Mouse (Mus musculus) lung, postnatal 36 days (tissue): ENCODE data around the gene Pirb.
A peak's percentile ranks its signal among the peaks of the same experiment; 100 is the strongest.
"Not testable (repeated sequence)": the region's sequence is repeated elsewhere in the genome, so short reads cannot be mapped to it uniquely, and the experiment has no call there.

Source experiments
- DNase-seq: peaks from one replicate; pipeline ENCODE4 v3.0.0; 2022; ENCODE audit warnings: mixed read lengths

The Pirb gene

DNA sequence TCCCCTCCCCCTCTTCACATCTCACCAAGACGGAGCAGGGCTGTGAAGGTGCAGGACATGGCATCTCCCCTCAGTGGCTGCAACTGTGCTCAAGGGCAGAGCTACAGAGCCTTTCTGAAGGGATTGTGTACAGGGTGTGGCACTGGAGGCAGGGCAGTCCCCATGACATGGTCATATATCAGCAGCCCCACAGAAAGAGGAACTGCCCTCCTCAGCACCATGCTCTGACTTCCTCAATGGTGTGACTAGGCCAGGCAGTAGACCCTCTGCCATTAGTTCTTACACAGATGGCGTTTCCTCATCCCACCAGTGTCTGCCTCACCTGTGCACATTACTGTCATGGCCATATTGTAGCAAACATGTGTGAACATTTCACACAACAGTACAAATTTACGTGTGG, at the start of gene Pirb:
Gene Pirb, minus strand, starts transcription at position 124 of the 400 bp plus-strand sequence.
- DNase-seq, result not testable (repeated sequence)

DNA sequence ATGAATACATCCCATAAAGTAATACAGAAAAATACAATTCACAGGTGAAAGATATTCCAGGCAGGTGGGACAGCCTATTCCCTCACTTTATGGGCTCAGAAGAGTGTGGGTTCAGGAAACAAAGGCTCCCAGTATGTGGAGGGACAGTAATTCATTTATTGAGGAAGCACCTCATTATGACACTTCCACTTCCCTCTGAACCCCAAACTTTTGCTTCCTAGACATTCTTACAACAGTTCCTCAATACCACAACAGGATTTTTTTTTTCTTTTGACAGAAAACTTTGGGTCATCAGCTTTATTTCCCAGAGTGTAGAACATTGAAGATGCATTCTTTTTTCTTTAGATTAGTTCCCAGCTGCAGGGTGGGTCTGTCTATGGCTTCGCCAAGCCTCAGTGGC, 12.5 kb upstream of the Pirb start:
- DNase-seq, result not testable (repeated sequence)

GRCm38 (mm10) chr7:3725459-3725858, 5.3 kb upstream of the Pirb start:
- DNase-seq, result not testable (repeated sequence)

GRCm38 (mm10) chr7:3715249-3715648, 4.9 kb downstream of the Pirb start:
- no peak for DNase-seq

DNA sequence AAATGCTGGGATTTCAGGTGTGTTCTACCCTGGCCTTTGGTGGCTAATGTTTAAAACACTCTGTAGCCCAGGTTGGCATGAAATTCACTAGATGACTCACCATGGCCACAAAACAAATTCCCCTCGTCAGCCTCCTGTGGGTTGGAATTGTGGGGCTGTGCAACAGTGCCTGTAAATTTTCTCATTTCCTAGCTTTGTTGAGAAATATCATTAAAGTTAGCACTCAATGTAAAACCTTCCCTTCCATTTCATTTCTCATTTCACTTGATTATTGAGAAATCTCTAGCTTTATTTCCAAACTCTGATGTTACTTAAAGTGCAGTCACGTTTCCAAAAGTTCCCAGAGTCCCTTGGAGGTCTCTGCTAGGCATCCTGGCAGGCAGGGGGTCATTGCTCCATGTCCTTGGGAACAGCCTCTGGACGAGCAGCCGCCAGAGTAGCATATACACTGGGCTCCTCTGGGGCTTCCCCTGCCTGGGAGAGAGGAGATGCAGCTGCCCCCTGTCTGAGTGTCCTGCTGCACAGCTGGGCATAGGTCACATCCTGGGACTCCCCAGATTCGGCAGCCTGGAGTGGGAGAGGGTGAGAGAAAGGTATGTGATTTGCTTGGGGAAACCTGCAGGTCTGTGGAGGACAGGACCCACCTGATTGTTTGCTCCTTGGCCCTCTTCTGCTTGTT, 7.8 kb downstream of the Pirb start:
- no peak for DNase-seq

DNA sequence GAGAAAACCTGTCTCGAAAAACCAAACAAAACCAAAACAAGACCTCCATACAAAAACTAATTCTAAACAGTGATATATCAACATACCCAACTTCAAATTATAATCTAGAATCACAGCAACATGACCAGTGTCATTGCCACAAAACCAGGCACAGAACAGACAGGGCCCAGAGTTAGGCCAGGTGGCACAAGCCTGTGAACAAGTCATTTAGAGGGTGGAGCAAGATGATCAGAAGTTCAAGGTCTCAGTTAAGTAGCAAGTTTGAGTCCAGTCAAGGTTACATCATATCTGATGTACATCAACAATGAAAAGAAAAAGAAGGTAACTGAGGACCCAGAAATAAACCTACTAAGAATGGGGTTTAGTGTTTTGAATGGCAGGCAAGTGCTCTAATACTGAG, 11.2 kb downstream of the Pirb start:
- no peak for DNase-seq

DNA sequence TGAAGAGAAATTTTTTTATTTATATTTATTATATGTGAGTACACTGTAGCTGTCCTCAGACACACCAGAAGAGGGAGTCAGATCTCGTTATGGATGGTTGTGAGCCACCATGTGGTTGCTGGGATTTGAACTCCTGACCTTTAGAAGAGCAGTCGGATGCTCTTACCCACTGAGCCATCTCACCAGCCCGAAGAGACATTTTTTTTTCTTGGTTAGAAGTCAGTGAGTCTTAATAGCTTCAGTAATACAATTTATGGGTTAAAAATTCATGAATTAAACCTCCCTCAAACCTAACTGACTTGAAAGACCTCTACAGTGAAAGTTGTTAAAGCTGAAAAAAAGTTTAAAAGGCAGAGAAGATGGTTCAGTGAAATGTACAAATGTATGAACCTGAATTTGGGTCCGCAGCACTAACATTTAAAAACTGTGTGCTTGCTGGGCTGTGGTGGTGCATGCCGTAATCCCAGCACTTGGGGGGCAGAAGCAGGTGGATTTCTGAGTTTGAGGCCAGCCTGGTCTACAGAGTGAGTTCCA, 11.7 kb downstream of the Pirb start:
- DNase-seq, result not testable (repeated sequence)

- no peak for DNase-seq
Measured at GRCm38 (mm10) chr7:3707568-3708413, 12.4 kb downstream of the Pirb start.

- peak; percentile 62 for DNase-seq
Measured at GRCm38 (mm10) chr7:3707027-3707426, 13.2 kb downstream of the Pirb start.

- peak; percentile 16 for DNase-seq
Measured at GRCm38 (mm10) chr7:3706343-3706934, 13.8 kb downstream of the Pirb start.

- no peak for DNase-seq
Measured at GRCm38 (mm10) chr7:3705911-3706310, 14.3 kb downstream of the Pirb start.

- not testable (repeated sequence) for DNase-seq
Measured at GRCm38 (mm10) chr7:3705461-3705860, 14.7 kb downstream of the Pirb start.

- DNase-seq, result no peak
Measured at GRCm38 (mm10) chr7:3704475-3704874, 15.7 kb downstream of the Pirb start.

DNA sequence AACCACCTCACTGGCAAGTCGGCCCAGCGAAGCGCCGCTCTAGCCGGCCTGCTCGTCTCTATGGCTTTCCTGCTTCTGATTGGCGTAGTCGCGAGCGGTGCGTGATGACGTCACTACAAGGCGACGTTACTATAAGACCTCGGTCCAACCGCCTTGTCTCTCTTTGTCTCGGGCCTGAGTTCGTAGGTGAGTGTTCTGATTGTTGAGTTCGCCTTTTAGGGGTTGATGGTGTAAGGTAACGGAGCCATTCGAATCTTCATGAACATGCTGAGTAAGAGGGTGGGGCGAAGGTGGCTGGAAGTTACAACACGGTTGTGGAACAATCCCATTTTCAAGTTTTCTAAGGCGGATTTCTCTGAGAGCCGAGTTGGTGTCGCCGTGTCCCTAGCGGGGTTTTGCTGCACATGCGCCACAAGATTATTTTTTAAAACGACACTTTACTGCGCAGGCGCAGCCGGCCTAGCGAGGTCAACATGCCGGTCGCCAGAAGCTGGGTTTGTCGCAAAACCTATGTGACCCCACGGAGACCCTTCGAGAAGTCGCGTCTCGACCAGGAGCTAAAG, 16.2 kb downstream of the Pirb start, which contains the start of gene Rps9:
Gene Rps9, plus strand, starts transcription at position 115 of the 563 bp plus-strand sequence.
- DNase-seq, result peak; percentile 99

DNA sequence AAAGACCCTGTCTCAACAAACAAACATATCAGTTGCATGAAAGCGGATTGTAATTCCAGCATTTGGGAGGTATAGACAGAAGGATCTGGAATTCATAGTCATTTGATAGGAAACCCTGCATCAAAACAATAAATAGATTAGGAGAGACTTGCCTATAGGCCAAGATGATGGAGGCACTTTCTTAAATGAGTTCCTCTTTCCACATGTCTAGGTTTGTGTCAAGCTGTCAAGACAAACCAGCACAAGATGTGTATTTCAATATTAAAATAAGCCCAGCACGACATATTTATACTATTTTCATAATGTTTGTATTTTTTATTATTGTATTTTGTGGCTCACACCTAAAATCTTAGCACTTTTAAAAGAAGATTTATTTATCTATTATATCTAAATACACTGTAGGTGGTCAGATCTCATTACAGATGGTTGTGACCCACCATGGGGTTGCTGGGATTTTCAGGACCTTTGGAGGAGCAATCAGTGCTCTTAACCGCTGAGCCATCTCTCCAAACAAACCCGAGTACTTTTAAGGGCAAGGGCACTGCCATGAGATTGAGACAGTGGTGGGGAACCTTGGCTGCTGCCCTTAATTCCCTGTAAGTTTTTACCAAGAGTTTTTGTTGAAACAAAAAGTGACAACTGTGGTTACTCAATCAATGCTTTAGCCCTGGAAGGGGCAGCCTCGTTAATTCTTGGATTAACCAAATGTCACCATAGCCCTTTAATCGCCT, 16.9 kb downstream of the Pirb start:
- DNase-seq, result no peak

GRCm38 (mm10) chr7:3698471-3698870, 21.7 kb downstream of the Pirb start:
- DNase-seq, result no peak

DNA sequence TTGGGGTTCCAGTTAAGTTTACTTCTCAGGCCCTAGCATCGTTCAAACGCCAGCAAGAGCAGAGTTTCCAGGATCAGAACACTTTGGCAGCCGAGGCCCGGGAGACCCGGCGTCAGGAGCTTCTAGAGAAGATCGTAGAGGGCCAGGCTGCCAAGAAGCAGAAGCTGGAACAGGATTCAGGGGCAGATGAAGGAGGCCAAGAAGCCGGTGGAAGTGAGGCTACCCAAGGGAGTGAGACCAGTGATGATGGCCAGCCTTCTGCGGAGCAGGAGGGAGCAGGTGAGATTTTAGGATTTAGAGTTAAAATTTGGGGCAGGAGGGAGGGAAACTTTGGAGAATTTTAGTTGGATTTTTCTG, 25.3 kb downstream of the Pirb start:
- DNase-seq, result not testable (repeated sequence)

DNA sequence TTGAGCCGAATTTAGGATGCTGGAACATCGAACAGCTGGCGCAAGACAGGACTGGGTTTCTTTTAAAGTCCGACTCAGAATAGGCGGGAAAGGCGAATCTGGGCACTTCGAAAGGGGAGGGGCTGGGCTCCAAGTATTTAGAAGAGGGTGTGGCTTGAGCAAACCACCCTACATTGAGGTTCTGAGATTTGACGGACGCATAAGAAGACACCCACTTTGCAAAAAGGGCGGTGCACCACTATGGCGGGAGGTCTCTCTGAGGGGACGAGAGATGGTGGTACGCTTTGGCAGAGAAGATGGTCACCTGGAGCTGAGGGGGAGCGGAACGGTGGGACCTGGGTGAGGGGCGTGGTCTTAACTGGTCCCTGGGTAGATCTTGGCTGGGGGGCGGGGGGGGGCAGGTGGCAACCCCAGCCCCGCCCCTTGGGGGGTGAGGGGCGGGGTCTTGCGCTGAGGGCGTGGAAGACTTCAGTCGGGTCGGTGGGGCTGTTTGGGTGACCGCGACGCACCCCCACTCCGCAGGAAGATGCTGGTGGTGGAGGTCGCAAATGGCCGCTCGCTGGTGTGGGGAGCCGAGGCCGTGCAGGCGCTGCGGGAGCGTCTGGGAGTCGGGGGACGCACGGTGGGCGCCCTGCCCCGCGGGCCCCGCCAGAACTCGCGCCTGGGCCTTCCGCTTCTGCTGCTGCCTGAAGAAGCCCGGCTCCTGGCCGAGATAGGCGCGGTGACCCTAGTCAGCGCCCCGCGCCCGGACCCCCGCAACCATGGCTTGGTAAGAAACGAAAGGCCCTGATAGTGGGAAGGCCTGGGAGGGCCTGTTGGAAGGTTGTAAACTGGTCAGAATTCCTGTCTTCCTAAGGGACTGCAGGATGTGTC, 25.9 kb downstream of the Pirb start:
- DNase-seq, result peak; percentile 87

DNA sequence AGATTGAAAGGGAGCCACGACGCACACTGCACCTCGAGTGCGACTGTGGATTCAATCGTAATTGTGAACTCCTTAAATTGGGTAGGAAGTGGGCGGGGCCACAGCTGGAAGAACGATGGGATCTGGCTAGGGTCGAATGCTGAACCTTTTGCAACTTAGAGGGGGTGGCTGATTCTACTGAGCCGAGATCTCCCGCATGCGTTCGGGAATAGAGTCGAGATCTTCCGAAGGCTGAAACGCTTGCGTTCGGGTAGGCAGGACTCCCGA, 26.4 kb downstream of the Pirb start:
- no peak for DNase-seq

DNA sequence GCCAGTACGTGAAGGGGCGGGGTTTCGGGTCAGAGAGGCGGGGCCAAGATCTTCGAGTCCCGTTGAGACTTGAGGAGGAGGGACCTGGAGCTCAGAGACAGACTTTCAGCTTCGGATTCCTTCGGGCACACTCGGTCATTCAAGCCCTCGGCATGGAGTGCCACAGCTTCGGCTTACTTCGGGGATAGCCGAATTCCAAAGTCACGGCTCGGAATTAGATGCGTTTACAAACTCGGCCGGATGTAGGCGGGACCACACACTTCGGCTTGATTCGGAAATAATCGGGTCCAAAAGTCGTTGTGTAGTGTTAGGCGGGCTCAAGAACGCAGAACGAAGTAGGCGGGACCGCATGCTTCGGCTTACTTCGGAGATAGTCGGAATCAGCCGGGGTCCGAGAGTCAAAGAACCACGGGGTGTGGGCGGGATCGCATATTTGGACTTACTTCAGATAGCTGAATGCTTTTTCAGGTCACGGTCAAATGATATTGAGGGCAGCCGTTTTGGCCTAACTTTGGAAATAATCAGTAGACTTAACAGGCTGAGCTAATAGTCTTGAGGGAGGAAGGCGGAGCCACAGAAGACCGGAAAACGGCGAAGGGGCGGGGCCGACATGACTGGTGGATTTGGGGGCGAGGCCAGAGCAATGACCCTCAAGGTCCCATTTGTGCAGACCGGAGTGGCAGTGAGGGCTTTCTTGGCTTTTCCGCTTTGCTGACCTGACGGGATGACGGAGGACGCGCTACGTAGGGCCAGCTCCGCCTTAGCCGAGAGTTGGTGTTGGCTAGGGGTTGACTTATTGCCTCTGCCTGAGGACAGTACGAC, 27.0 kb downstream of the Pirb start, which contains the start of gene Mboat7:
Gene Mboat7, minus strand, starts transcription at position 537 of the 822 bp plus-strand sequence.
- DNase-seq, result peak; percentile 99
